Mouse (Mus musculus): ENCODE measurements around the gene Rubcnl. TPM values are rescaled to one million over a fixed set of nuclear protein-coding genes. Genes with fewer than 3 reads are reported as not detected.

Gene Rubcnl
- total and polyA plus RNA-seq, 2 experiments from 2014 or later, result 1.1 to 2.9 TPM

- no peaks in the 10 kb centered on the region for H3K36me3 ChIP-seq (replicated peaks; ENCODE audit: control insufficient read depth, insufficient read depth, low read length)
- peak; percentile 30 for DNase-seq (ENCODE audit: low spot score)
- H3K4me2 ChIP-seq (ENCODE audit: low read depth, low read length), result no peak overlapping the region
- no peak overlapping the region for H3K27ac ChIP-seq (ENCODE audit: low read depth)
- H3K27me3 ChIP-seq (ENCODE audit: control insufficient read depth, insufficient read depth, low read length), result no peaks in the 10 kb centered on the region
- WGBS, result 85% methylated on average over 2 of the region's 2 CpGs
- H3K4me3 ChIP-seq (ENCODE audit: low read depth, low read length), result no peak overlapping the region
- no peak for ATAC-seq (ENCODE audit: insufficient read depth, low read depth)
- no peaks in the 10 kb centered on the region for H3K9me3 ChIP-seq (replicated peaks; ENCODE audit: control insufficient read depth, low read length)
- peaks cover 5% of the 10 kb centered on the region; the same call in 1 of the 2 replicates for H3K4me1 ChIP-seq (ENCODE audit: control insufficient read depth, insufficient read depth)
- no peak for TF ChIP-seq EP300 (IDR thresholded peaks at IDR 0.05; ENCODE audit: low read depth)
- TF ChIP-seq CTCF (IDR thresholded peaks at IDR 0.05; ENCODE audit: low read depth), result no peak
- no peak overlapping the region for H3K9ac ChIP-seq (replicated peaks; ENCODE audit: low read depth, low read length)
Measured at GRCm38 (mm10) chr14:75005478-75006199, 10.2 kb upstream of the Rubcnl start.

DNA sequence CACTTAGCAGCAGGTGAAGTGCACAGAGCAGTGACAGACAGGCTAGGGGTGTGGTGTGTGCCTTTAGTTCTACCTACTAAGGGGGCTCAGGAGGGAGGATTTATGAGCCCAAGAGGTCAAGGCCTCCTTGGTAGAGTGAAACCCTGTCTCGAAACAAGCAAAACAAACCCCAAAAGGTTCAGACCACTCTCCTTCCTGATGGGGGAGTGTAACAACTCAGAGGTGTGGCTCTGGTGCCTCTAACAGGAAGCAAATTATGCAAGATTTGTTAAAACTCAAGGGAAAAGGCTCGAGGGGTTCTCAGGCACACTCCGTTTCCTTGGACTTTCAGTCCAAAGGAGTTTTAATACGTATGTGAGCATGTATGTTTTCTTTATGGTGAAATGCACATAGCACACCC, 5.5 kb upstream of the Rubcnl start:
- 65% methylated on average over 4 of the region's 4 CpGs for WGBS
- peaks cover 12% of the 10 kb centered on the region for H3K4me1 ChIP-seq (ENCODE audit: control insufficient read depth, insufficient read depth)
- no peak overlapping the region for H3K27ac ChIP-seq (ENCODE audit: low read depth)
- no peak overlapping the region for H3K4me3 ChIP-seq (ENCODE audit: low read depth, low read length)
- DNase-seq (ENCODE audit: low spot score) (no peak), ATAC-seq (ENCODE audit: insufficient read depth, low read depth) (no peak)
- no peaks in the 10 kb centered on the region for H3K36me3 ChIP-seq (replicated peaks; ENCODE audit: control insufficient read depth, insufficient read depth, low read length)
- no peaks in the 10 kb centered on the region for H3K27me3 ChIP-seq (ENCODE audit: control insufficient read depth, insufficient read depth, low read length)
- H3K4me2 ChIP-seq (ENCODE audit: low read depth, low read length), result no peak overlapping the region
- H3K9me3 ChIP-seq (replicated peaks; ENCODE audit: control insufficient read depth, low read length), result no peaks in the 10 kb centered on the region
- no peak overlapping the region for H3K9ac ChIP-seq (replicated peaks; ENCODE audit: low read depth, low read length)
- TF ChIP-seq CTCF (IDR thresholded peaks at IDR 0.05; ENCODE audit: low read depth) (no peak), EP300 (IDR thresholded peaks at IDR 0.05; ENCODE audit: low read depth) (no peak)

- peak; percentile 41 for DNase-seq (ENCODE audit: low spot score)
Measured at GRCm38 (mm10) chr14:75010986-75011655, 4.7 kb upstream of the Rubcnl start.

DNA sequence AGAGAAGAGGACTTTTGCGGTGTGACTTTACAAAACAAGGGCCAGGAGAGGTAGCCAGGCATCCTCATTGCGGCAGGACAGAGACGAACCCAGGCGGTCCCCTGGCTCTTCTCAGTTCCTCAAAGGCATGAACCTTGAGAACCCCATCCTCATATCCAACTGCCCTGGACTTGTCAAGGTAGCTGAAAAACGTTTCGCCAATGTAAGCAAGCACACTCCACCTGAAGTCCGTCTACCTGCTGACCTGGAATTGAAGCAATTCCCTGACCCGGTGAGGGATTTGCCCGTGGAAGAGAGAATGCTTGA, 841 bp downstream of the Rubcnl start:
- Histone ChIP-seq H3K4me2 (ENCODE audit: low read depth, low read length) (peak overlapping the region; percentile 95), H3K27ac (ENCODE audit: low read depth) (peak overlapping the region; percentile 76), H3K9ac (replicated peaks; ENCODE audit: low read depth, low read length) (peak overlapping the region; percentile 82), H3K4me3 (ENCODE audit: low read depth, low read length) (peak overlapping the region; percentile 87), H3K36me3 (replicated peaks; ENCODE audit: control insufficient read depth, insufficient read depth, low read length) (no peaks in the 10 kb centered on the region), H3K9me3 (replicated peaks; ENCODE audit: control insufficient read depth, low read length) (no peaks in the 10 kb centered on the region), H3K4me1 (ENCODE audit: control insufficient read depth, insufficient read depth) (peaks cover 8% of the 10 kb centered on the region), H3K27me3 (ENCODE audit: control insufficient read depth, insufficient read depth, low read length) (no peaks in the 10 kb centered on the region)
- no peak for DNase-seq (ENCODE audit: low spot score)
- 73% methylated on average over 9 of the region's 9 CpGs for WGBS
- ATAC-seq (ENCODE audit: insufficient read depth, low read depth), result no peak
- TF ChIP-seq EP300 (IDR thresholded peaks at IDR 0.05; ENCODE audit: low read depth) (no peak), CTCF (IDR thresholded peaks at IDR 0.05; ENCODE audit: low read depth) (no peak)

More at GRCm38 (mm10) chr14:75010986-75011655, 4.7 kb upstream of the Rubcnl start:
- peaks cover 7% of the 10 kb centered on the region for H3K4me1 ChIP-seq (ENCODE audit: control insufficient read depth, insufficient read depth)
- ATAC-seq (ENCODE audit: insufficient read depth, low read depth), result peak; percentile 70
- no peaks in the 10 kb centered on the region for H3K27me3 ChIP-seq (ENCODE audit: control insufficient read depth, insufficient read depth, low read length)
- H3K27ac ChIP-seq (ENCODE audit: low read depth), result peak overlapping the region; percentile 57
- H3K4me3 ChIP-seq (ENCODE audit: low read depth, low read length), result no peak overlapping the region
- WGBS, result 20% methylated on average over 8 of the region's 8 CpGs
- no peaks in the 10 kb centered on the region for H3K9me3 ChIP-seq (replicated peaks; ENCODE audit: control insufficient read depth, low read length)
- no peak for TF ChIP-seq CTCF (IDR thresholded peaks at IDR 0.05; ENCODE audit: low read depth)
- TF ChIP-seq EP300 (IDR thresholded peaks at IDR 0.05; ENCODE audit: low read depth), result no peak
- H3K9ac ChIP-seq (replicated peaks; ENCODE audit: low read depth, low read length), result no peak overlapping the region
- no peak overlapping the region for H3K4me2 ChIP-seq (ENCODE audit: low read depth, low read length)
- H3K36me3 ChIP-seq (replicated peaks; ENCODE audit: control insufficient read depth, insufficient read depth, low read length), result no peaks in the 10 kb centered on the region

DNA sequence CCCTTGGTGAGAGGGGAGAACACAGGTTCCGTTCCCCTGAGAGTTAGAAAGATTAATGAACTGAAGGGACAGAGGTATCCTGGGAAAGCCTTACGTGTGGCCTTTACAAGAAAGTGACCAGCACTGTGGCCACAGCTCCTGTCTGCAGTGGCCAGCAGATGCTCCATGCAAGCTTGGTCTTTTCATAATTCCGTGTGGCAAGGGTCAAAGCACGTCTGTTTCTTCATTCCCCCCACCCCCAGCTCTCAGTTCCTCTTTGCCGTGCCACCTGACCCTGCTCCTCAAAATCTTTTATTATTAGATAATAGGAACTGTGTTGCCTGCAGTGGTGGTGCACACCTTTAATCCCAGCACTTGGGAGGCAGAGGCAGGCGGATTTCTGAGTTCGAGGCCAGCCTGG, 1.4 kb downstream of the Rubcnl start:
- TF ChIP-seq EP300 (IDR thresholded peaks at IDR 0.05; ENCODE audit: low read depth) (no peak), CTCF (IDR thresholded peaks at IDR 0.05; ENCODE audit: low read depth) (no peak)
- peaks cover 8% of the 10 kb centered on the region for H3K4me1 ChIP-seq (ENCODE audit: control insufficient read depth, insufficient read depth)
- no peaks in the 10 kb centered on the region for H3K27me3 ChIP-seq (ENCODE audit: control insufficient read depth, insufficient read depth, low read length)
- 83% methylated on average over 7 of the region's 7 CpGs for WGBS
- no peak for DNase-seq (ENCODE audit: low spot score)
- no peaks in the 10 kb centered on the region for H3K36me3 ChIP-seq (replicated peaks; ENCODE audit: control insufficient read depth, insufficient read depth, low read length)
- no peak overlapping the region for H3K27ac ChIP-seq (ENCODE audit: low read depth)
- ATAC-seq (ENCODE audit: insufficient read depth, low read depth), result no peak
- H3K4me2 ChIP-seq (ENCODE audit: low read depth, low read length), result no peak overlapping the region
- H3K9me3 ChIP-seq (replicated peaks; ENCODE audit: control insufficient read depth, low read length), result no peaks in the 10 kb centered on the region
- no peak overlapping the region for H3K9ac ChIP-seq (replicated peaks; ENCODE audit: low read depth, low read length)
- H3K4me3 ChIP-seq (ENCODE audit: low read depth, low read length), result no peak overlapping the region
